Mouse (Mus musculus) G1E-ER4 (cell line): ENCODE measurements around the gene Cachd1. TPM values are rescaled to one million over a fixed set of nuclear protein-coding genes. Genes with fewer than 3 reads are reported as not detected.

Experiments used
- GATA1 ChIP-seq: IDR thresholded peaks from one replicate; pipeline ENCODE4 v1.8.0; 2012; ENCODE audit warnings: low read length, inconsistent platforms
- polyA plus RNA-seq: library from polyadenylated mRNA; stranded (reverse); fragments of >175 nt; gene quantifications from 2 replicates; pipeline ENCODE4 v1.2.3, GENCODE M21; 2012

Cachd1 gene
- polyA plus RNA-seq, 1 experiment: 20.0 TPM

DNA sequence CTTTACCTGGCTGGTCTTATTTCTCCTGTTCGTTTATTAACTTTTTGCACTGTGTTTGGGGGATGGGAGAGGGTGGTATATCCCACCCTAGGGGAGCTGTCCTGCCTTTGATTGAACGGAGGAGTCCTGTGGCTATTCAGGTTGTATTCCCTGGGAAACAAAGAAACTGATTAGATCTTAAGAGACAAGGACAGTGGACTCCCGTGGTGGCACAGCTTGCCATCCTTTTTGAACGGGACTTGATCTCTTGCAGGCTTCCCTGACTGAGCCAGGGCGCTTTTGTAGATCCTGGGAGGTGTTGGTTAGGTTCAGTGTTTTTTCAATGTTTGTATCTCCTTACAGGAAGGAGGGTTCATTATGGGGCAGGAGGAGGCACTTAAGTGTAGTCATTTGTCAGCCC lies 50.9 kb downstream of the Cachd1 start:
- no peak for TF ChIP-seq GATA1

DNA sequence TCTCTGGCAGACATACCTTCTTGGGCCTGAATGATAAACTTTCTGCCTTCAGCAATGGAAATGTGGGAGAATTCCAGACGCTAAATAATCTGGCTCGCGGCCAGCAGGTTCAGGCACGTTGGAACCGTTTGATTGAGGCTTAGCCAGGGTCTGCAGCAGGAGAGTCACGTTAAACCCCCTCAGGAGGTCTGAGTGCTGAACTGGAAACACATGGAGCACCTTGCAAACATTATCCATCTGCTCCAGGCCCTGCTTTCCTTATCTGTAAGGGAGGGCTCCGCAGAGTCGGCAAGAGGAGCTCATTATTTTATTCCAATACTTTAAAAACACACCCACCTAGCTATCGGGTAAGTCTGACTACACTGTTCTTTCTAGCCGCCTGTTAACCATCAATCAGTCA lies 52.3 kb downstream of the Cachd1 start:
- no peak for TF ChIP-seq GATA1

DNA sequence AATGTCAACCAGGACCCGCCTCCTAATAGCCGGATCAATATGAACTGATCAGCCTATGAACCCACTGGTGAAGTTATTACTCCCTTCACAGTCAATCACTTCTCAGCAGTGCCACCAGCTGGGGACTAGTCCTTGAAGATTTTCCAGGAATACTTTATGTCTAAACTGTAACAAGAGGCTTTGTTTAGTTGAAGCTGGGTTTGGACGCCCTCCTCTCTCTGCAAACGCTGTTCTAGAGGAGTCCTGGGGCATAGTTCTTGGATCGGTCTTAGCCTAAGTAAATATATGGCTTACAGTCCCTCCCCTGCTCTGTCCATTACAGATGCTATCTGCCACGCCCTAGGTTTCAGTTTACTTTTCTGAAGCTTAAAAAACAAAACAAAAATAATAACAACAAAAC lies 60.7 kb downstream of the Cachd1 start:
- no peak for TF ChIP-seq GATA1

DNA sequence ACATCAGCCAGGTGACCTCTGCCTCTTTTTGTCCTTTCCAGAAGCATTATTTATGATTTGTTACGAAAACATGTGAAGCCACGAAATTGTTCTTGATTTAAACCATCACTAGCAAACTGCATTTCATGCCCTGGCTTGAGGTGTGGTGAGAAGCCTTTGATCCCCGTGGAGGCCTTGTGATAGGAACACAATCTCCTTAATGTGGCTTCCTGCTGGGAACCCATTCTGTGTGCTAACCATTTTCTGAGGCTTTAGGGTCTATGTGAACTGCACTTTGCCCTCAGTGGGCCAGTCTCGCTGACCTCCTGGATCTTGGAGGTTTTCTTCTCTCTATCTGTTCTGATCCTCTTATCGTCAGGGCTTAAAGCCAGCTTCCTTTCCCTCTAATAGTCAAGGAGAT lies 66.2 kb downstream of the Cachd1 start:
- TF ChIP-seq GATA1: no peak

DNA sequence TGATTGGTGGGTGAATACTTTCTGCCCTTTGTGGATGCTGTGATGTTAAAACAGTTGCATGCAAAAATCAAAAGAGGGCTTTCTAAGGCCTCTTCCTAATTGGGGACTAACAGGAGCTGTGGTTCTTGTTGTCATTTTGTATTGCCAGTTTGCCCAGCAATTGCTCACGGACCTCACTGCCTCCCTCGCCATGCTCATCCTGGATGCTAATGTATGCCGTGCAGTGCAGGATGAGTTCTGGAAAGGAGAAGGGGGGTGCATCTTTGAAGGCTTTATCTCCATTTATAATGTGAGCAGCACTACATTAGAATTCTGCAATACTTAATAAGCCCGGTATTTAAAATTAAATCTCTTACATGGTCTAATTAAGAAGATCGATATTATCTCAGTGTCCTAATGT lies 66.6 kb downstream of the Cachd1 start:
- no peak for TF ChIP-seq GATA1

DNA sequence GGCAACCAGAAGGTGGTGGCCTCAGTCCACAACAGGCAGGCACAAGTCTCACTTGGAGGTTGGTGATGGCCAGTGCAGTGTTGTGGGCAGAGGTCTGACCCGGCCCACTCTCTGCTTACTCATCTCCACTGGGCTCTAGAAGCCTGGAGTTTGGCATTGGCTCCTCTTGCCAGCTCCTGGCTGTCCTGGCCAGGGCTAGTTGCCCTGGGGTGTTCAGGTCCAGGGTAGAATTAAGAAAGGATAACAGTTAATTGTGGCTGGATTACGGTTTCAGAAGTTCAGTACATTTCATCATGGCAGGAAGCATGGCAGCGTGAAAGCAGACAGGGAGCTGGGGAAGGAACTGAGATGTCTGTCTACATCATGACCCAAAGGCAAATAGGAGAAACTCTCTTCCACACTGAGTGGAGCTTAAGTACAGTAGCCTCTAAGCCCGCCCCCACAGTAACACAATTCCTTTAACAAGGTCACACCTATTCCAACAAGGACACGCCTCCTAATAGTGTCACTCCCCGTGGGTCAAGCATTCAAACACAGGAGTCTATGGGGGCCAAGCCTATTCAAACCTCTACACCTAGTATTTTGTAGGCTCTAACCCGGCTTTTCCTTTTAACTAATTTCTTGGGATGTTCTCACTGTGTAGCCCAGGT lies 74.5 kb downstream of the Cachd1 start:
- no peak for TF ChIP-seq GATA1

DNA sequence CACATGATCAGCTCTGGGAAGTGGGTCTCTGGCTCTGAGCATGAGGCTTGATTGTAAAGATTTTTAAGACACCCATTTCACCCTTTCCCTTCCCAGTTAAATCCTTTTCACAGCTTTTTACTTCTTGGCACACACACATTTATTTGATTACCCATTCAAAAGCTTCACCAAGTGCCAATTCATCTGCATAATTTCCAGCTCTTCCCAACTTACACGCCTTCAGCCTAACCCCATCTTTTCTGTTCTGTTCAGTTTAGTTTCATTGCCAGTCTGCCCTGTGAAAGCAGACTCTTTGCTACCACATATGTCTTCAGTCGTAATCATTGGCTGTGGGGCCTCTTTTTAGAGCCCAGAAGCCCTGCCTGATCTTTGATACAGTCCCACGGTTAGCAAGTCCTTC lies 76.0 kb downstream of the Cachd1 start:
- no peak for TF ChIP-seq GATA1

DNA sequence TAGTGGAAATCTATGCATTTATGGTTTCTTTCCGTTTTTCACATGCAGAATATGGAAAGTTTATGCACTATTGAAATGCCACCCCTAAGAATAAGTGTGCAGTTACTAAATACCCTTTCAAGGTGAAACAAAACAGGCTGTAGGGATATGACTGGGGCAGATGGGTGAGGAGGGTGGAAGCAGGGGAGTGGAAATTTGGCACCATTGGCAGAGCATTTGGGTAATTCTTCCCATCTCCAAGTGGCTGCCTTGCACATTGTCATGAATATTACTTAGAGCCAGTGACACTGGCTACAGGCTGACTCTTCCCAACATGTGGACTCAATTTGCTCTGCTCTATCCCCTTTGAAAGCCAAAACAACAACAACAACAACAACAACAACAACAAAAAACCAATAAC lies 77.0 kb downstream of the Cachd1 start:
- TF ChIP-seq GATA1: no peak

DNA sequence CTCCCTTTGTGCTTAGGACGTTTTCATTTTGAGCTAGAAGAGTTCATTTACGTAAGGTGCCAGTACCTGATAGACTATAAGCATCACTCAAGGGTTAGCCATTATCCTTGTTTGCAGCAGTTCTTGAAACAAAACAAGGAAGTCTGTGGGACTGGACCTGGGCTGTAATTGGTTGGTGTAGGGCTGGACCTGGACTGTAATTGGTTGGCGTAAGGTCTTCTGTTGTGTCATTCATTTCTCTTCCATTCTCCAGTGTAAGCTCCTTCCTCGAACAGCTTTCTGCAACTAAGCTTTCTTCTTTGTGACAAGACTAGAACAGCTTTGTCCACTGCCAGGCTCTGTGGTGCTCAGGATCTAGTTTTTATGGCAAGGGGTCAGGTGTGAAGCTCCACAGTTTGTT lies 78.9 kb downstream of the Cachd1 start:
- no peak for TF ChIP-seq GATA1

DNA sequence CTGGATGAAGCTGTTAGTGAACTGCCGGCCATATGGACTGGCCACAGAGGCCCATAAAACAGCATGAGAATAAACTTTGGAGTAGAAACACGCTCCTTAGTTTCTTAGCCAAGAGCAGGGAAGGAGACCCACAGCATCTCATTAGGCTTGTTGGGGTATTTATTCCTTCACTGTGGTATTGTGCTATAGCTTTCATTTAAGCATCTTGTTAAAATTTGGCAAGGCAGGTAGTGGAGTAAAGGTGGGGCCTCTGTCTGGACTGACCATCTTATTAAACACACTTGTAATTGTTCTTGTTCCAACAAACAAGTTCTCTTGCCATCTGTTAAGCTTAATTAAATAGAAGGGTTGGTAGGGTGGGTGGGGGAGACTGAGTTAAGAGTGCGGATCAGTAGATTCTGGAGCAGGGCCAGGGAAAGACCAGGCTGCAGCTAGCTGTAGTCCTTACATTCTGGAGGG lies 81.0 kb downstream of the Cachd1 start:
- TF ChIP-seq GATA1: no peak

DNA sequence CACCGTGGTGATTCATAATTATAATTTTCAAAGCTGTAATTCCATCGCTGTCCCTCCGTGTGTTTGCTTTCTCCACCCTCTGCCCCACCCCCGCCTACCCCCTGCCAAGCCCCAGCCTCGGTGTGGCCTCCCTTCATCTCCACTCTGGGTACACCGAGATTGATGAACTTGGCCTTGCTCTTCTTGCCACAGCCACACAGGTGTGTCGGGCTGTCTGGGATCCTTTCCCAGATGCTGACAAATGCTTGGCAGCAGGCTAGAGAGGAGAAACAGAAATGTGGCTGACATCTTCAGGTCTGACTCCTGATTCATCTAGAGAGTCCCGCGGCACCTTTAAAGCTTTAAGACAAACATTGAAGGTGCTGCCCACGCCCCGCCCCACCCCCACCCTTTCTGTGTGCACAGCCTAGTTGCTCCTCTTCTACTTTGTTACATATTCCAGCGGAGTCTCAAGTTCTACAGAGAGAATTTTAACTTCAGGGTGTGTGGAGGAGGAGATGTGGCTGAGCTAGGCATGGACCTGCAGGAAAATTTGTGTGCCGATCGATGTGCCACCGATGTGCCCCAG lies 87.5 kb downstream of the Cachd1 start:
- no peak for TF ChIP-seq GATA1

DNA sequence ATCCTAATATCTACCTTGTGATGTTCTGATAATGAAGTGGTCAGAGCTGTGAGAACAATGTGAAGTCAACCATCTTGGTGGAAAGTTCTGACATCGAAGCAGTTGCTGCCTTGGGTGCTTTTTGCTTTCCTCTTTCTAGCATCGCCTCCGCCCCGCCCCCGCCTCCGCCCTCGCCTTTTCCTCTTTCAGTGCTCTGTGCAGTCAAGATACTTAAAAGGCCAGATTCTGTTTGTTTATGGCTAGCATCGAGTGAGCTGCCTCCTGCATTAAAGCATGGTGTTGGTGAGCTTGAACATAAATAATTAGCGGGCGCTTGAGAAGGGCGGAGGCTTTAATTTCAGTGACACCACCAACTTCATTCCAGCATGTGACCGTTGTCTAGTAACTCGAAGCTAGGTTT lies 88.9 kb downstream of the Cachd1 start:
- TF ChIP-seq GATA1: no peak

DNA sequence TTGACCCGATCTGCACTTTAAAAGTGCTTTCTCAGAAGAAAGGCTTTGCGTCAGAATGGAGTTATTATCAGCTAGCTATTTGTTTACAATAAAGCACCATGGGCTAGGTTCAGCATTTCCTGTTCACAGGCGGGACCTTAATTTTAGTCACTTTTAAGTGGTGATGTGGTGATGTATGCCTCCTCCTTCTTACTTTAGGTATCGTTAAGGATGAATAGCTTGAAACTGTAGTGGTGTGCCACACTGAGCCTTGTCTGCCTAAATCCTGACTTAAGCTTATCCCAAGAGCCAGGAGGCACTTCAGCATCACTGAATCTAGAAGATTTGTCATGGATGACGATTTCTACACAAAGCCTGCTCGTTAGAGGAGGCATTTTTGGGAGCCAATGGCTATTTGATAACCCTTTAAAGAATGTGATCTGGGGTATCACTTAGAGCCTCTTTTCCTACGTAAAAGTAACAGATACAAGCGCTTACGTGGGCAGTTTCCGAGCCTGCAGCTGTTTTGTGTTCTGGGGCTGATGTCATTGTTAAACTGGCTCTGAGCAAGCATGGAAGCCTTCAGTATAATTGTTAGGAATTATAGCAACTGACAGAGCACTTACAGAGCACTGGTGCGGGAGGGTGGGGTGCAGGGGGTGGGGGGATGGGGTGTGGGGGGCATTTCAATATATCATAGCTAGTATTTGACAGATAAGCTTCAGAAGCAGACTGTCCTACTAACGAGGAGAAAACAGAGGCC lies 89.7 kb downstream of the Cachd1 start:
- no peak for TF ChIP-seq GATA1

DNA sequence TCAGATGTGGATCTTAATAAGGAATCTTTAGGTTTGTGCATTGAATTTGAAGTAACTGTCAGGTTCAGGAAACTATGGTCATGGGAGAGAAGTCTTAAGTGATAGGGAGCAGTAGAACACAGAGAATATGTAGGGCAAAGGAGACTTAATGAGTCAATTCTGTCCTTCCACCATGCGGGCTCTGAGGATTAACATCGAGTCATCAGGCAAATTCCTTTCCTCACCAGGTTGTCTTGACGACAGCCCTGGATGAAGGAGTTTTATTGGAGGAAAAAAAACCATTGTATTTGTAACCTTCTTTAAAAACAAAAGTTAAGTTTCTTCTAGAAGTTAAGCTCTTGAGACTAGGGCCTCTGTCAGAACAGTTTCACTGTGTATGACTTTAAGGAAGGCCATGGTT lies 100.9 kb downstream of the Cachd1 start:
- no peak for TF ChIP-seq GATA1

DNA sequence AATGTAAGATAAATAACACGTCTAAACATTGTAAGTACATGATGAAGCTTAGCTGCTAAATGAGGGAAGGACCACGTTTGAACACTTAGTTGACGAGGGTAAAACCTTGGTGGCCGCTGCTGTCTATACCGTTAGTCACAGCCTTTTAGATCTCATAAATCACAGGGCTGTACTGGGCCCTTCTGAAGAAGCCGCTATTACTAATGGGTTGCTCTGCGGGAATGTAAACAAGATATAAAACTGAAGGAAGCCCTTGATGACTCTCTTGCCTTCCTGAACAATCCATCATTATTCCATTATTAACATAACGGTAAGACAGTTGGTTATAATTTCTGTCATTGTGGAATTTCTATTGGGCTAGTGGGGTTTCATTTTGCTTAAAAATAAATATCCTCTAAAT lies 102.9 kb downstream of the Cachd1 start:
- TF ChIP-seq GATA1: no peak

DNA sequence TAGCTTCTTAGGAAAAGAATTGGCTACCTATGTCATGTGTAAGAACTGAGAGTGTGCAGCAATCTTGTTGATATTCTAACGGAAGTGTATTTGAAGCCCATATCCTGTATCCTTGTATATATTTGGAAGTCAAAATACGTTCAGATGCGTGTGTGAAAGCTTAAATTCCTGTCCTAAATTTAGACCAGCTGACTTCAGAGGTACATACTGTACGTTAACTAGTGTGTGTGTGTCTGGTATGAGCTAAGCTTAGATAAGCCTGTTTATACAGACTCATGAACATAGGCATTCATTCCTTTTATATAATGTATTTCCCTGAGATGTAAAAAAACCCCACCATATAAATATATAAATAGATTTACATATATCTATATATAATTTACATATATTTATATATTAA lies 103.6 kb downstream of the Cachd1 start:
- no peak for TF ChIP-seq GATA1
